Mouse (Mus musculus) forebrain, embryonic 13.5 days (tissue): ENCODE results near the gene Tet3. TPM values are rescaled to one million over a fixed set of nuclear protein-coding genes. Genes with fewer than 3 reads are reported as not detected.
A peak's percentile ranks its signal among the peaks of the same experiment; 100 is the strongest.

ENCODE experiments used
- ATAC-seq: fragments of 200-750 bp; cut with Nextera tagmentation; 2 replicates; pipeline ENCODE4 v1.8.0; 2017
- H3K27ac ChIP-seq: fragments of 300-500 bp; sonication (generic); 2 replicates; pipeline ENCODE4 v1.5.1; 2015; ENCODE audit warnings: inconsistent platforms, mild to moderate bottlenecking, moderate library complexity
- H3K27me3 ChIP-seq: fragments of 300-500 bp; sonication (generic); 2 replicates; pipeline ENCODE4 v1.6.1; 2015; ENCODE audit warnings: mild to moderate bottlenecking, inconsistent platforms
- H3K36me3 ChIP-seq: fragments of 300-500 bp; sonication (generic); 2 replicates; pipeline ENCODE4 v1.6.1; 2015; ENCODE audit warnings: mild to moderate bottlenecking, inconsistent platforms; ENCODE audit not compliant: poor library complexity, severe bottlenecking
- H3K4me1 ChIP-seq: fragments of 300-500 bp; sonication (generic); 2 replicates; pipeline ENCODE4 v1.6.1; 2015; ENCODE audit warnings: inconsistent platforms
- H3K4me2 ChIP-seq: fragments of 300-500 bp; sonication (generic); 2 replicates; pipeline ENCODE4 v1.6.1; 2015; ENCODE audit warnings: inconsistent platforms, mild to moderate bottlenecking, moderate library complexity
- H3K4me3 ChIP-seq: fragments of 300-500 bp; sonication (generic); 2 replicates; pipeline ENCODE4 v1.5.1; 2015; ENCODE audit warnings: mild to moderate bottlenecking, inconsistent platforms
- H3K9ac ChIP-seq: fragments of 300-500 bp; sonication (generic); 2 replicates; pipeline ENCODE4 v1.6.1; 2015; ENCODE audit warnings: mild to moderate bottlenecking, inconsistent platforms
- H3K9me3 ChIP-seq: fragments of 300-500 bp; sonication (generic); replicated peaks from 2 replicates; pipeline ENCODE4 v1.6.1; 2016; ENCODE audit warnings: inconsistent platforms
- WGBS: fragments of 180-500 bp; shearing (Covaris S2); methylation state at CpG from one replicate; pipeline ENCODE4 v1.1.7; 2015; 5-methylcytosine and 5-hydroxymethylcytosine counted together
- microRNA-seq: library from miRNA; unstranded; fragments of <30 nt; microRNA quantifications from one replicate; pipeline ENCODE4, GENCODE M21; 2016
- polyA plus RNA-seq: library from polyadenylated mRNA; unstranded; fragments of >200 nt; fragmentation: Nextera tagmentation; extraction: Ambion mirVana; gene quantifications from 2 replicates; pipeline ENCODE4 v1.2.1, GENCODE M21; 2015

Gene Tet3
- polyA plus RNA-seq, 1 experiment from 2014 or later, result 65.3 TPM

- Histone ChIP-seq H3K9ac (peak within 1 kb of the TSS; percentile 95), H3K4me2 (peak within 1 kb of the TSS; percentile 84), H3K36me3 (peaks cover 16% of the 10 kb centered on the region), H3K9me3 (no peaks in the 10 kb centered on the region), H3K4me3 (peak within 1 kb of the TSS; percentile 71), H3K4me1 (peaks cover 17% of the 10 kb centered on the region), H3K27ac (peak within 1 kb of the TSS; percentile 86), H3K27me3 (no peaks in the 10 kb centered on the region)
- ATAC-seq, result peak; percentile 99
- WGBS, result 1% methylated on average over 64 of the region's 65 CpGs
Measured at GRCm38 (mm10) chr6:83325525-83326393, 133.1 kb downstream of the Tet3 start, which contains the start of the genes Mthfd2 and Mob1a. Mthfd2 (minus strand) TSS chr6:83325908. Mob1a (plus strand) TSS chr6:83326016.

GRCm38 (mm10) chr6:83323652-83324419 lies 135.0 kb downstream of the Tet3 start:
- H3K36me3 ChIP-seq, result 0 out of 2 replicates have a peak, but pooled peaks cover 4% of the 10 kb centered on the region
- ATAC-seq, result no peak
- H3K4me2 ChIP-seq, result no peak overlapping the region
- WGBS, result 70% methylated on average over 8 of the region's 8 CpGs
- no peaks in the 10 kb centered on the region for H3K27me3 ChIP-seq
- no peak overlapping the region for H3K9ac ChIP-seq
- peaks cover 17% of the 10 kb centered on the region for H3K4me1 ChIP-seq
- H3K4me3 ChIP-seq, result no peak overlapping the region
- no peaks in the 10 kb centered on the region for H3K9me3 ChIP-seq
- no peak overlapping the region for H3K27ac ChIP-seq

- no peak overlapping the region for H3K4me3 ChIP-seq
- no peak overlapping the region for H3K9ac ChIP-seq
- no peaks in the 10 kb centered on the region for H3K27me3 ChIP-seq
- no peak for ATAC-seq
- H3K36me3 ChIP-seq, result no peaks in the 10 kb centered on the region
- 66% methylated on average over 2 of the region's 2 CpGs for WGBS
- no peak overlapping the region for H3K27ac ChIP-seq
- peaks cover 17% of the 10 kb centered on the region for H3K4me1 ChIP-seq
- H3K9me3 ChIP-seq, result no peaks in the 10 kb centered on the region
- H3K4me2 ChIP-seq, result no peak overlapping the region
Measured at GRCm38 (mm10) chr6:83322794-83323193, 136.1 kb downstream of the Tet3 start.

GRCm38 (mm10) chr6:83321927-83322326 lies 137.0 kb downstream of the Tet3 start:
- Histone ChIP-seq H3K4me1 (peaks cover 12% of the 10 kb centered on the region), H3K9ac (no peak overlapping the region), H3K36me3 (no peaks in the 10 kb centered on the region), H3K9me3 (no peaks in the 10 kb centered on the region), H3K27ac (no peak overlapping the region), H3K4me2 (no peak overlapping the region), H3K27me3 (no peaks in the 10 kb centered on the region), H3K4me3 (no peak overlapping the region)
- WGBS, result 85% methylated on average over 1 of the region's 1 CpGs
- no peak for ATAC-seq

- peaks cover 10% of the 10 kb centered on the region for H3K36me3 ChIP-seq
- H3K27ac ChIP-seq, result peak overlapping the region; percentile 71
- peaks cover 19% of the 10 kb centered on the region for H3K4me1 ChIP-seq
- under 1% methylated on average over 52 of the region's 52 CpGs for WGBS
- H3K9me3 ChIP-seq, result no peaks in the 10 kb centered on the region
- H3K4me3 ChIP-seq, result peak overlapping the region; percentile 80
- peak; percentile 100 for ATAC-seq
- H3K9ac ChIP-seq, result peak overlapping the region; percentile 89
- H3K4me2 ChIP-seq, result peak overlapping the region; percentile 84
- no peaks in the 10 kb centered on the region for H3K27me3 ChIP-seq
Measured at GRCm38 (mm10) chr6:83317108-83317741, 141.7 kb downstream of the Tet3 start.

- WGBS, result 7% methylated on average over 10 of the region's 10 CpGs
- peaks cover 22% of the 10 kb centered on the region for H3K36me3 ChIP-seq
- no peak overlapping the region for H3K27ac ChIP-seq
- H3K4me2 ChIP-seq, result peak overlapping the region; percentile 84
- H3K9ac ChIP-seq, result peak overlapping the region; percentile 89
- no peaks in the 10 kb centered on the region for H3K27me3 ChIP-seq
- H3K4me1 ChIP-seq, result peaks cover 19% of the 10 kb centered on the region
- H3K9me3 ChIP-seq, result no peaks in the 10 kb centered on the region
- ATAC-seq, result no peak
- peak overlapping the region; percentile 80 for H3K4me3 ChIP-seq
Measured at GRCm38 (mm10) chr6:83316022-83316421, 142.9 kb downstream of the Tet3 start.

- H3K36me3 ChIP-seq, result peaks cover 29% of the 10 kb centered on the region
- no peaks in the 10 kb centered on the region for H3K27me3 ChIP-seq
- H3K9ac ChIP-seq, result peak overlapping the region; percentile 89; the same call in 1 of the 2 replicates
- H3K4me1 ChIP-seq, result peaks cover 19% of the 10 kb centered on the region
- no peak for ATAC-seq
- no peak overlapping the region for H3K27ac ChIP-seq
- H3K9me3 ChIP-seq, result no peaks in the 10 kb centered on the region
- no peak overlapping the region for H3K4me3 ChIP-seq
- peak overlapping the region; percentile 84 for H3K4me2 ChIP-seq
Measured at GRCm38 (mm10) chr6:83315293-83315692, 143.6 kb downstream of the Tet3 start.

GRCm38 (mm10) chr6:83312514-83312913 lies 146.4 kb downstream of the Tet3 start:
- Histone ChIP-seq H3K9me3 (no peaks in the 10 kb centered on the region), H3K27me3 (no peaks in the 10 kb centered on the region), H3K27ac (no peak overlapping the region), H3K4me1 (peaks cover 19% of the 10 kb centered on the region), H3K4me3 (no peak overlapping the region), H3K36me3 (peaks cover 52% of the 10 kb centered on the region), H3K9ac (no peak overlapping the region), H3K4me2 (no peak overlapping the region)
- ATAC-seq, result no peak
- WGBS, result 88% methylated on average over 8 of the region's 8 CpGs

Small RNA genes within 50 kb of the gene (microRNA-seq; reads per million reads assigned to microRNA genes)
- gene Mir6374, result not detected

Other genes starting within 250 kb of the Tet3 start
- 0.34 and 0.62 TPM in 2 replicates for gene Slc4a5, start 239.3 kb downstream of the Tet3 start, polyA plus RNA-seq
- gene Mthfd2, start 133.2 kb downstream of the Tet3 start, polyA plus RNA-seq, result 29.4 and 32.5 TPM in 2 replicates
- gene Mob1a, start 133.1 kb downstream of the Tet3 start, polyA plus RNA-seq, result 35.7 and 39.3 TPM in 2 replicates
- 92.7 and 103 TPM in 2 replicates for gene Bola3, start 109.9 kb downstream of the Tet3 start, polyA plus RNA-seq
- 68.9 and 72.8 TPM in 2 replicates for gene Dguok, start 47.9 kb upstream of the Tet3 start, polyA plus RNA-seq
- 0.31 and 2.2 TPM in 2 replicates for gene Actg2, start 77.2 kb upstream of the Tet3 start, polyA plus RNA-seq
- 37.2 and 40.0 TPM in 2 replicates for gene Stambp, start 113.6 kb upstream of the Tet3 start, polyA plus RNA-seq
- not detected in 2 replicates for gene Clec4f, start 197.1 kb upstream of the Tet3 start, polyA plus RNA-seq
- gene Cd207, start 218.8 kb upstream of the Tet3 start, polyA plus RNA-seq, result not detected in 2 replicates